Mouse (Mus musculus): ENCODE results near the gene Cyp4f13.

- TF ChIP-seq POLR2A (IDR thresholded peaks at IDR 0.05; ENCODE audit: borderline replicate concordance, control insufficient read depth, low read depth, low read length), result no peak
- TF ChIP-seq CTCF (IDR thresholded peaks at IDR 0.05; ENCODE audit: control insufficient read depth, insufficient read depth, low read length), result no peak
Observed at GRCm38 (mm10) chr17:32965253-32965622, 18.0 kb upstream of the Cyp4f13 start.

Data from bone marrow, adult 2 months (tissue).